Mouse (Mus musculus): ENCODE measurements around the gene Fam131c. TPM values are rescaled to one million over a fixed set of nuclear protein-coding genes. Genes with fewer than 3 reads are reported as not detected.

Fam131c gene
- total and polyA plus RNA-seq, 3 experiments: 2.0 to 2.9 (median 2.2) TPM

DNA sequence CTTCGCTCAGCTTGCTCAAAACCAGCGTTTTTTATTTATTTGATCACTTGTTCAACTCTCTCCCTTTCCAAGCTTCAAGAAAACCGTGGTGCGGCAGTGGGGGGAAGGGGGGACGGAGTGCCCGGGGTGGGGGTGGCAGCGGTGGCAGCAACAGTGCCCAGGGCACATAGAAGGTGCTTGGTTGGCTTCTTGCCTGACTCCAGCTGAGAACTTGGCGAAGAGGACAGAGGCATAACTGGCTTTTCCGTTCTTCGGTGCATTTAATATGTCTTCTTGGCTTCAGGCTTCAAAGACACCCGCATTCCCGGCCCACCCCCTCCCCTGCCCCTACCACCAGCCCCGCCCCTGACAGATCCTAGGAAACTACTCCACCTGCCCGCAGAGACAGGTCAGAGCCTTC lies 64.6 kb downstream of the Fam131c start:
- no peak for DNase-seq
- Histone ChIP-seq H3K4me3 (no peak overlapping the region), H3K79me2 (replicated peaks; ENCODE audit: control insufficient read depth, insufficient read depth, low read length) (no peaks in the 10 kb centered on the region), H3K27me3 (ENCODE audit: control insufficient read depth, insufficient read depth, low read length) (no peaks in the 10 kb centered on the region), H3K27ac (no peak overlapping the region), H3K36me3 (ENCODE audit: control insufficient read depth, insufficient read depth, low read length) (no peaks in the 10 kb centered on the region), H3K4me1 (ENCODE audit: control insufficient read depth, insufficient read depth, low read length) (no peaks in the 10 kb centered on the region), H3K9ac (ENCODE audit: low read depth, low read length) (no peak overlapping the region)
- TF ChIP-seq EP300 (IDR thresholded peaks at IDR 0.05; ENCODE audit: insufficient read depth, low read depth, low read length) (no peak), CTCF (IDR thresholded peaks at IDR 0.05) (no peak), POLR2A (IDR thresholded peaks at IDR 0.05; ENCODE audit: insufficient read depth, low read depth, low read length) (no peak)
- intact Hi-C loops (cut with DNase I): no loop called here
- WGBS: 54% methylated on average over 14 of the region's 14 CpGs

- H3K79me2 ChIP-seq (replicated peaks; ENCODE audit: control insufficient read depth, insufficient read depth, low read length): no peaks in the 10 kb centered on the region
- H3K4me1 ChIP-seq (ENCODE audit: control insufficient read depth, insufficient read depth, low read length): no peaks in the 10 kb centered on the region
- intact Hi-C loops (cut with DNase I): no loop called here
- DNase-seq: no peak
- H3K4me3 ChIP-seq: no peak overlapping the region
- H3K27ac ChIP-seq: no peak overlapping the region
- H3K27me3 ChIP-seq (ENCODE audit: control insufficient read depth, insufficient read depth, low read length): no peaks in the 10 kb centered on the region
- H3K9ac ChIP-seq (ENCODE audit: low read depth, low read length): no peak overlapping the region
- H3K36me3 ChIP-seq (ENCODE audit: control insufficient read depth, insufficient read depth, low read length): no peaks in the 10 kb centered on the region
- 86% methylated on average over 18 of the region's 18 CpGs for WGBS
- TF ChIP-seq EP300 (IDR thresholded peaks at IDR 0.05; ENCODE audit: insufficient read depth, low read depth, low read length) (no peak), CTCF (IDR thresholded peaks at IDR 0.05) (no peak), POLR2A (IDR thresholded peaks at IDR 0.05; ENCODE audit: insufficient read depth, low read depth, low read length) (no peak)
These were observed 65.2 kb downstream of the Fam131c start for GRCm38 (mm10) chr4:141433191-141433590.

Small RNA genes within 50 kb of the gene (microRNA-seq; reads per million reads assigned to microRNA genes)
- gene Gm25690: 0 reads per million in 2 experiments

Other genes with a start within 250 kb of the Fam131c start
- gene Szrd1, start 228.4 kb upstream of the Fam131c start, total RNA-seq (2021): 100 to 1,000 TPM in 1 of 2 experiments, 10 to 100 TPM in 1; 90.0 to 106 TPM
- 32.1 and 33.1 TPM in 2 replicates for gene Szrd1, start 228.4 kb upstream of the Fam131c start, polyA plus RNA-seq (2012; rRNA removed)
- gene Fbxo42, start 220.3 kb upstream of the Fam131c start, total RNA-seq (2021): 10 to 100 TPM in 1 of 2 experiments, 1 to 10 TPM in 1; 9.0 to 11.3 TPM
- gene Fbxo42, start 220.3 kb upstream of the Fam131c start, polyA plus RNA-seq (2012; rRNA removed): 7.6 and 11.9 TPM in 2 replicates
- gene Rsg1, start 154.3 kb upstream of the Fam131c start, total RNA-seq (2021): under 1 TPM; 0.42 to 0.52 TPM
- gene Rsg1, start 154.3 kb upstream of the Fam131c start, polyA plus RNA-seq (2012; rRNA removed): 0.88 and 1.1 TPM in 2 replicates
- 10 to 100 TPM; 37.7 to 40.1 TPM for gene Arhgef19, start 128.7 kb upstream of the Fam131c start, total RNA-seq (2021)
- gene Arhgef19, start 128.7 kb upstream of the Fam131c start, polyA plus RNA-seq (2012; rRNA removed): 22.4 and 39.6 TPM in 2 replicates
- gene Epha2, start 67.0 kb upstream of the Fam131c start, total RNA-seq (2021): 1 to 10 TPM; 5.5 to 7.7 TPM
- 7.0 and 8.7 TPM in 2 replicates for gene Epha2, start 67.0 kb upstream of the Fam131c start, polyA plus RNA-seq (2012; rRNA removed)
- gene Clcnka, start 30.5 kb downstream of the Fam131c start, total RNA-seq (2021): not detected
- gene Clcnka, start 30.5 kb downstream of the Fam131c start, polyA plus RNA-seq (2012; rRNA removed): 0.04 TPM in 1 of 2 replicates, not detected in the other
- under 1 TPM; 0.43 to 0.57 TPM for gene Clcnkb, start 47.8 kb downstream of the Fam131c start, total RNA-seq (2021)
- gene Clcnkb, start 47.8 kb downstream of the Fam131c start, polyA plus RNA-seq (2012; rRNA removed): 2.1 and 4.6 TPM in 2 replicates
- gene Hspb7, start 52.6 kb downstream of the Fam131c start, total RNA-seq (2021): 1,000 to 10,000 TPM; 1,066 to 1,498 TPM
- 973 and 1,028 TPM in 2 replicates for gene Hspb7, start 52.6 kb downstream of the Fam131c start, polyA plus RNA-seq (2012; rRNA removed)
- gene Srarp, start 67.9 kb downstream of the Fam131c start, total RNA-seq (2021): 1 to 10 TPM; 1.6 to 2.2 TPM
- gene Srarp, start 67.9 kb downstream of the Fam131c start, polyA plus RNA-seq (2012; rRNA removed): 0.94 and 2.4 TPM in 2 replicates
- gene Zbtb17, start 76.4 kb downstream of the Fam131c start, total RNA-seq (2021): 10 to 100 TPM; 22.9 to 26.4 TPM
- 23.3 and 29.9 TPM in 2 replicates for gene Zbtb17, start 76.4 kb downstream of the Fam131c start, polyA plus RNA-seq (2012; rRNA removed)
- 10 to 100 TPM; 28.0 to 28.9 TPM for gene Spen, start 170.4 kb downstream of the Fam131c start, total RNA-seq (2021)
- gene Spen, start 170.4 kb downstream of the Fam131c start, polyA plus RNA-seq (2012; rRNA removed): 10.7 and 11.5 TPM in 2 replicates
- 100 to 1,000 TPM; 236 to 263 TPM for gene Fblim1, start 237.9 kb downstream of the Fam131c start, total RNA-seq (2021)
- 297 and 303 TPM in 2 replicates for gene Fblim1, start 237.9 kb downstream of the Fam131c start, polyA plus RNA-seq (2012; rRNA removed)